Mouse (Mus musculus): Measurements from ENCODE around the gene Rock2. TPM values are rescaled to one million over a fixed set of nuclear protein-coding genes. Genes with fewer than 3 reads are reported as not detected.
A peak's percentile ranks its signal among the peaks of the same experiment; 100 is the strongest.

Rock2 gene
- polyA plus RNA-seq, 1 experiment from 2014 or later: 19.6 TPM

DNA sequence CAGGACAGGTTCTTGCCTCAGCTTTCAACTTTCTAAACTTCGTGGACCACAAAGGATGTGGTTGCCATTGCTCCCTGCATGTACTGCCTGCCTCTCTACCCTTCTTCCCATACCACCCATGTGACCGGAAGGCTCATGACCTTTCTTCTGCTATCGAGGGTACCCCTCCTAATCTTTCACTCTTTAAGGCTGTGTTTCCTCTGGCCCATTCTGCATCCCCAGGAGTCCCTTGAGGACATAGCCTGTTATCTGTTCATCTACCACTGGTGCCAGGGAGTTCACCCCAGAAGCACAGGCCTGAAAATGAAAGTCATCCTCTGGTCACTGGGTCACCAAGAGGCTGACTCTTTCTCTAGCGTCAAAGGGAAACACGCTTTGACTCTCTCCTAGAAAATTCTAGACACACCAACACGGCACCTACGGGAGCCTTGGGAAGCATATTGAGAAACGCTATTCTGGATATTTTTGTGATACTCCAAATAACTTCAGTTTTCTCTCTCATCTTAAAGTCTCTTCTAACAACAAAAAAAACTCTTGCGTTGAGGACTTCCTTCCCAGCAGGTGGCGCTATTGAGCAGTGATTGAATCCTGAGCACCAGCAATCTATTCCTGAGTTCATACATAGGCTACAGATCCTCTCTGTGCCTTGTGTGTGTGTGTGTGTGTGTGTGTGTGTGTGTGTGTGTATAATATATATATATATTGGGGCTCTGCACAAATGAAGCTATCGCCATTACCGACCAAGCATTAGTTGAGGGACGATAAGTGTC is 138.2 kb downstream of the Rock2 start:
- 36% methylated on average over 13 of the region's 13 CpGs for WGBS
- no peak overlapping the region for H3K4me3 ChIP-seq
- 0 out of 2 replicates have a peak, but pooled peaks cover 3% of the 10 kb centered on the region for H3K4me1 ChIP-seq
- no peaks in the 10 kb centered on the region for H3K27me3 ChIP-seq (ENCODE audit: insufficient read depth, poor library complexity, severe bottlenecking)
- H3K9me3 ChIP-seq: no peaks in the 10 kb centered on the region
- DNase-seq (ENCODE audit: low spot score): peak; percentile 88
- H3K36me3 ChIP-seq: no peaks in the 10 kb centered on the region
- no peak overlapping the region for H3K27ac ChIP-seq

DNA sequence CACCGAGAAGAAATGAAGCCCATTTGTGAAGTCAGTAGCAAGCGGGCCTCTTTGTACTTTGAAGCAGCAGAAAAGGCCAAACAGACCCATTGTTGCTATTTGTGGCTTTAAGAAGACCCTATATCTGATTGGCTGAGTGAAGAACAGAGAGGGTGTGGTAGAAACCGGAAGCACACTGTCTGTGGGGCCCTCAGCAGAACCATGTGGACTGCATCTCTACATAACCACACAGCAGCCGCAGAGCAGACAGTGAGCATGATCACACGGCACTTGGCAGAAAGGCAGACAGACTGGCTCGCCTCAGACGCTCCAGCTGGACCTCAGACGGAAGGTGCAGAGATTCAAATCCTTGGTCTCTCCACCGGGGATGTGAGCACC is 138.8 kb downstream of the Rock2 start:
- H3K36me3 ChIP-seq: no peaks in the 10 kb centered on the region
- no peaks in the 10 kb centered on the region for H3K27me3 ChIP-seq (ENCODE audit: insufficient read depth, poor library complexity, severe bottlenecking)
- WGBS: 74% methylated on average over 9 of the region's 9 CpGs
- 0 out of 2 replicates have a peak, but pooled peaks cover 3% of the 10 kb centered on the region for H3K4me1 ChIP-seq
- no peaks in the 10 kb centered on the region for H3K9me3 ChIP-seq
- DNase-seq (ENCODE audit: low spot score): no peak
- no peak overlapping the region for H3K4me3 ChIP-seq
- no peak overlapping the region for H3K27ac ChIP-seq

GRCm38 (mm10) chr12:17034671-17035070 is 140.0 kb downstream of the Rock2 start:
- 74% methylated on average over 5 of the region's 5 CpGs for WGBS
- H3K36me3 ChIP-seq: no peaks in the 10 kb centered on the region
- no peak overlapping the region for H3K27ac ChIP-seq
- no peak overlapping the region for H3K4me3 ChIP-seq
- no peaks in the 10 kb centered on the region for H3K9me3 ChIP-seq
- H3K27me3 ChIP-seq (ENCODE audit: insufficient read depth, poor library complexity, severe bottlenecking): no peaks in the 10 kb centered on the region
- DNase-seq (ENCODE audit: low spot score): no peak
- 0 out of 2 replicates have a peak, but pooled peaks cover 3% of the 10 kb centered on the region for H3K4me1 ChIP-seq

GRCm38 (mm10) chr12:17035128-17035527 is 140.4 kb downstream of the Rock2 start:
- Histone ChIP-seq H3K4me3 (no peak overlapping the region), H3K9me3 (no peaks in the 10 kb centered on the region), H3K4me1 (0 out of 2 replicates have a peak, but pooled peaks cover 3% of the 10 kb centered on the region), H3K27me3 (ENCODE audit: insufficient read depth, poor library complexity, severe bottlenecking) (no peaks in the 10 kb centered on the region), H3K36me3 (no peaks in the 10 kb centered on the region), H3K27ac (no peak overlapping the region)
- 59% methylated on average over 2 of the region's 2 CpGs for WGBS
- DNase-seq (ENCODE audit: low spot score): no peak

- Histone ChIP-seq H3K27me3 (ENCODE audit: insufficient read depth, poor library complexity, severe bottlenecking) (no peaks in the 10 kb centered on the region), H3K4me1 (0 out of 2 replicates have a peak, but pooled peaks cover 3% of the 10 kb centered on the region), H3K27ac (no peak overlapping the region), H3K4me3 (no peak overlapping the region), H3K36me3 (no peaks in the 10 kb centered on the region), H3K9me3 (no peaks in the 10 kb centered on the region)
- WGBS: 54% methylated on average over 9 of the region's 9 CpGs
- no peak for DNase-seq (ENCODE audit: low spot score)
Observed at GRCm38 (mm10) chr12:17036532-17036931, 141.8 kb downstream of the Rock2 start.

DNA sequence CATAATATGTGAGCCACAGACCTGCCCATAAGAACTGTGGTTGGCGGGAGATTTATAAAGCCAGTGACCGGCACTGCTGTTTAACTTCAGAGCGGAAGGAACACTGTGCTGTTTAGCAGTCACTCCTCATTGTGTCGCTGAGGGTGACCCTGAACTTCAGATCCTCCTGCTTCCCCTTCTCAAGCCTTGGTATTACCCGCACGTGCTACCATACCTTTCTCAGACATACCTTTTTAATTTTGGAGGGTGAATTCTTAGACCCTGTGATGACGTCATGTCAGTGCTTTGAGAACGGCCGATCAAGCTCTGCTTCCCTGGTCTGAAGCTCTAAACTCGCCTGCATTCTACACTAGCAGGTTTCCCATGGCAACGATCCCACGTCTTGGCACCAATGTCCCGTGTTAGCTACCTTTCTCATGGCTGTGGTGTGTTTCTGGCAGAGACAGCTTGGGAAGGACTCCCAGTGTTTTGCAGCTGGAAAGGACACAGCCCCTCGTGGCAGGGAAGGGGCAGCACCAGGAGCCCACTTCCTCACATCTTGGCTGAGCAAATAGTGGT is 142.4 kb downstream of the Rock2 start:
- DNase-seq (ENCODE audit: low spot score): no peak
- H3K27ac ChIP-seq: no peak overlapping the region
- no peak overlapping the region for H3K4me3 ChIP-seq
- no peaks in the 10 kb centered on the region for H3K27me3 ChIP-seq (ENCODE audit: insufficient read depth, poor library complexity, severe bottlenecking)
- no peaks in the 10 kb centered on the region for H3K9me3 ChIP-seq
- WGBS: 74% methylated on average over 14 of the region's 14 CpGs
- no peaks in the 10 kb centered on the region for H3K36me3 ChIP-seq
- H3K4me1 ChIP-seq: 0 out of 2 replicates have a peak, but pooled peaks cover 3% of the 10 kb centered on the region

Other genes with a start within 250 kb of the Rock2 start
- not detected in 2 replicates for gene Ntsr2, start 241.5 kb upstream of the Rock2 start, polyA plus RNA-seq (2016; fragmentation: Nextera tagmentation; extraction: Ambion mirVana)
- gene Greb1, start 94.0 kb upstream of the Rock2 start, polyA plus RNA-seq (2016; fragmentation: Nextera tagmentation; extraction: Ambion mirVana): 5.5 TPM in 2 replicates
- 52.8 and 63.4 TPM in 2 replicates for gene E2f6, start 83.9 kb upstream of the Rock2 start, polyA plus RNA-seq (2016; fragmentation: Nextera tagmentation; extraction: Ambion mirVana)
- gene Pqlc3, start 105.5 kb downstream of the Rock2 start, polyA plus RNA-seq (2016; fragmentation: Nextera tagmentation; extraction: Ambion mirVana): 4.1 and 4.4 TPM in 2 replicates
- 0.18 and 0.19 TPM in 2 replicates for gene 2410004P03Rik, start 116.8 kb downstream of the Rock2 start, polyA plus RNA-seq (2016; fragmentation: Nextera tagmentation; extraction: Ambion mirVana)